Mouse (Mus musculus) embryonic facial prominence, embryonic 11.5 days (tissue): ENCODE measurements around the gene Stx4a. TPM values are rescaled to one million over a fixed set of nuclear protein-coding genes. Genes with fewer than 3 reads are reported as not detected.

ENCODE experiments used
- ATAC-seq: fragments of 200-750 bp; cut with Nextera tagmentation; replicated peaks from 2 replicates; pipeline ENCODE4 v1.8.0; 2017; ENCODE audit warnings: low read depth; ENCODE audit not compliant: insufficient number of reproducible peaks, low FRiP score, low TSS enrichment
- DNase-seq: peaks from one replicate; pipeline ENCODE4 v3.0.0-alpha.2; 2015; ENCODE audit warnings: low spot score
- H3K27ac ChIP-seq: fragments of 300-500 bp; sonication (generic); replicated peaks from 2 replicates; pipeline ENCODE4 v1.5.1; 2014; ENCODE audit warnings: mild to moderate bottlenecking, low read depth, low read length, control low read depth
- H3K27me3 ChIP-seq: fragments of 300-500 bp; sonication (generic); 2 replicates; pipeline ENCODE4 v1.6.1; 2014; ENCODE audit warnings: mild to moderate bottlenecking, low read length, moderate library complexity, mixed read lengths; ENCODE audit not compliant: control insufficient read depth, insufficient read depth
- H3K36me3 ChIP-seq: fragments of 300-500 bp; sonication (generic); replicated peaks from 2 replicates; pipeline ENCODE4 v1.6.1; 2014; ENCODE audit warnings: low read depth, mild to moderate bottlenecking, low read length, moderate library complexity, mixed read lengths; ENCODE audit not compliant: control insufficient read depth, insufficient read depth
- H3K4me1 ChIP-seq: fragments of 300-500 bp; sonication (generic); 2 replicates; pipeline ENCODE4 v1.6.1; 2014; ENCODE audit warnings: low read length, mixed read lengths; ENCODE audit not compliant: control insufficient read depth, insufficient read depth
- H3K4me2 ChIP-seq: fragments of 300-500 bp; sonication (generic); 2 replicates; pipeline ENCODE4 v1.6.1; 2014; ENCODE audit warnings: low read depth, mild to moderate bottlenecking, control low read depth, low read length, moderate library complexity
- H3K4me3 ChIP-seq: fragments of 300-500 bp; sonication (generic); 2 replicates; pipeline ENCODE4 v1.5.1; 2014; ENCODE audit warnings: low read depth, low read length, control low read depth
- H3K9ac ChIP-seq: fragments of 300-500 bp; sonication (generic); replicated peaks from 2 replicates; pipeline ENCODE4 v1.6.1; 2014; ENCODE audit warnings: mild to moderate bottlenecking, control low read depth, low read length
- H3K9me3 ChIP-seq: fragments of 300-500 bp; sonication (generic); replicated peaks from 2 replicates; pipeline ENCODE4 v1.6.1; 2016; ENCODE audit warnings: mild to moderate bottlenecking, low read length, inconsistent platforms, mixed read lengths; ENCODE audit not compliant: control insufficient read depth
- WGBS: fragments of 180-500 bp; shearing (Covaris S2); extraction: QIAGEN DNeasy Blood & Tissue Kit; methylation state at CpG from one replicate; pipeline ENCODE4 v1.1.7; 2014; 5-methylcytosine and 5-hydroxymethylcytosine counted together
- polyA plus RNA-seq: library from polyadenylated mRNA; unstranded; fragments of >200 nt; fragmentation: Nextera tagmentation; extraction: Ambion mirVana; gene quantifications from 2 replicates; pipeline ENCODE4 v1.2.1, GENCODE M21; 2014

Gene Stx4a
- polyA plus RNA-seq, 1 experiment from 2014 or later = 14.3 TPM

- H3K9me3 ChIP-seq = no peaks in the 10 kb centered on the region
- H3K4me1 ChIP-seq = no peaks in the 10 kb centered on the region
- H3K4me2 ChIP-seq = no peak overlapping the region
- no peak overlapping the region for H3K9ac ChIP-seq
- no peaks in the 10 kb centered on the region for H3K36me3 ChIP-seq
- H3K27me3 ChIP-seq = no peaks in the 10 kb centered on the region
- WGBS = 63% methylated on average over 5 of the region's 5 CpGs
- no peak for DNase-seq
- no peak overlapping the region for H3K4me3 ChIP-seq
- H3K27ac ChIP-seq = no peak overlapping the region
- ATAC-seq = no peak
Observed at GRCm38 (mm10) chr7:127850906-127851305, 26.8 kb downstream of the Stx4a start.

- Histone ChIP-seq H3K27ac (no peak overlapping the region), H3K9ac (no peak overlapping the region), H3K27me3 (no peaks in the 10 kb centered on the region), H3K4me2 (no peak overlapping the region), H3K9me3 (no peaks in the 10 kb centered on the region), H3K36me3 (no peaks in the 10 kb centered on the region), H3K4me3 (no peak overlapping the region), H3K4me1 (no peaks in the 10 kb centered on the region)
- DNase-seq (no peak), ATAC-seq (no peak)
- WGBS = 90% methylated on average over 6 of the region's 6 CpGs
Observed at GRCm38 (mm10) chr7:127858258-127858657, 34.2 kb downstream of the Stx4a start.

GRCm38 (mm10) chr7:127866434-127866833, 42.3 kb downstream of the Stx4a start:
- H3K4me1 ChIP-seq = no peaks in the 10 kb centered on the region
- H3K4me2 ChIP-seq = no peak overlapping the region
- WGBS = 92% methylated on average over 12 of the region's 12 CpGs
- H3K4me3 ChIP-seq = no peak overlapping the region
- no peaks in the 10 kb centered on the region for H3K27me3 ChIP-seq
- peaks cover 16% of the 10 kb centered on the region for H3K36me3 ChIP-seq
- DNase-seq (no peak), ATAC-seq (no peak)
- H3K9ac ChIP-seq = no peak overlapping the region
- H3K27ac ChIP-seq = no peak overlapping the region
- H3K9me3 ChIP-seq = no peaks in the 10 kb centered on the region

GRCm38 (mm10) chr7:127867641-127868040, 43.5 kb downstream of the Stx4a start:
- peaks cover 16% of the 10 kb centered on the region for H3K36me3 ChIP-seq
- no peak for DNase-seq

GRCm38 (mm10) chr7:127869149-127869810, 45.2 kb downstream of the Stx4a start:
- WGBS = 89% methylated on average over 3 of the region's 3 CpGs
- DNase-seq = no peak
- no peak for ATAC-seq
- Histone ChIP-seq H3K4me1 (no peaks in the 10 kb centered on the region), H3K27ac (no peak overlapping the region), H3K36me3 (peaks cover 16% of the 10 kb centered on the region), H3K4me2 (no peak overlapping the region), H3K27me3 (no peaks in the 10 kb centered on the region), H3K9me3 (no peaks in the 10 kb centered on the region), H3K9ac (no peak overlapping the region), H3K4me3 (no peak overlapping the region)

More at GRCm38 (mm10) chr7:127867641-127868040, 43.5 kb downstream of the Stx4a start:
- Histone ChIP-seq H3K4me1 (no peaks in the 10 kb centered on the region), H3K4me2 (no peak overlapping the region), H3K4me3 (no peak overlapping the region), H3K9me3 (no peaks in the 10 kb centered on the region), H3K27ac (no peak overlapping the region), H3K27me3 (no peaks in the 10 kb centered on the region), H3K9ac (no peak overlapping the region)
- WGBS = 95% methylated on average over 18 of the region's 18 CpGs
- no peak for ATAC-seq

GRCm38 (mm10) chr7:127870136-127870821, 46.2 kb downstream of the Stx4a start:
- 84% methylated on average over 5 of the region's 5 CpGs for WGBS
- no peak for ATAC-seq
- Histone ChIP-seq H3K36me3 (peaks cover 16% of the 10 kb centered on the region), H3K9me3 (no peaks in the 10 kb centered on the region), H3K9ac (no peak overlapping the region), H3K4me1 (no peaks in the 10 kb centered on the region), H3K27me3 (no peaks in the 10 kb centered on the region), H3K4me3 (no peak overlapping the region), H3K4me2 (no peak overlapping the region), H3K27ac (no peak overlapping the region)
- no peak for DNase-seq

GRCm38 (mm10) chr7:127874812-127875626, 50.9 kb downstream of the Stx4a start:
- Histone ChIP-seq H3K27ac (peak overlapping the region; percentile 96), H3K4me2 (peak overlapping the region; percentile 52), H3K27me3 (no peaks in the 10 kb centered on the region), H3K36me3 (peaks cover 16% of the 10 kb centered on the region), H3K4me3 (peak overlapping the region; percentile 93), H3K9me3 (no peaks in the 10 kb centered on the region), H3K4me1 (no peaks in the 10 kb centered on the region), H3K9ac (peak overlapping the region; percentile 99)
- peak; percentile 3; the same call in 1 of the 2 replicates for ATAC-seq
- WGBS = 5% methylated on average over 20 of the region's 20 CpGs
- peak; percentile 52 for DNase-seq
